Mouse (Mus musculus) limb, embryonic 15.5 days (tissue): ENCODE data around the gene Gm7358. TPM values are rescaled to one million over a fixed set of nuclear protein-coding genes. Genes with fewer than 3 reads are reported as not detected.
"Not testable (repeated sequence)": the region's sequence is repeated elsewhere in the genome, so short reads cannot be mapped to it uniquely, and the experiment has no call there.

Experiments used
- ATAC-seq: fragments of 200-750 bp; cut with Nextera tagmentation; 2 replicates; pipeline ENCODE4 v1.8.0; 2017; ENCODE audit warnings: low read depth, moderate TSS enrichment; ENCODE audit not compliant: insufficient number of reproducible peaks, low FRiP score, low TSS enrichment
- H3K27ac ChIP-seq: fragments of 300-500 bp; sonication (generic); 2 replicates; pipeline ENCODE4 v1.5.1; 2015; ENCODE audit warnings: moderate library complexity, mild to moderate bottlenecking, inconsistent platforms
- H3K27me3 ChIP-seq: fragments of 300-500 bp; sonication (generic); 2 replicates; pipeline ENCODE4 v1.6.1; 2015; ENCODE audit warnings: inconsistent platforms
- H3K36me3 ChIP-seq: fragments of 300-500 bp; sonication (generic); 2 replicates; pipeline ENCODE4 v1.6.1; 2015; ENCODE audit warnings: inconsistent platforms
- H3K4me1 ChIP-seq: fragments of 300-500 bp; sonication (generic); 2 replicates; pipeline ENCODE4 v1.6.1; 2015; ENCODE audit warnings: inconsistent platforms
- H3K4me2 ChIP-seq: fragments of 300-500 bp; sonication (generic); 2 replicates; pipeline ENCODE4 v1.6.1; 2015; ENCODE audit warnings: mild to moderate bottlenecking, inconsistent platforms
- H3K4me3 ChIP-seq: fragments of 300-500 bp; sonication (generic); 2 replicates; pipeline ENCODE4 v1.5.1; 2015; ENCODE audit warnings: mild to moderate bottlenecking, inconsistent platforms
- H3K9ac ChIP-seq: fragments of 300-500 bp; sonication (generic); 2 replicates; pipeline ENCODE4 v1.6.1; 2015; ENCODE audit warnings: inconsistent platforms
- H3K9me3 ChIP-seq: fragments of 300-500 bp; sonication (generic); 2 replicates; pipeline ENCODE4 v1.6.1; 2016; ENCODE audit warnings: inconsistent platforms
- WGBS: fragments of 180-500 bp; shearing (Covaris S2); methylation state at CpG from one replicate; pipeline ENCODE4 v1.1.7; 2015; 5-methylcytosine and 5-hydroxymethylcytosine counted together
- polyA plus RNA-seq: library from polyadenylated mRNA; unstranded; fragments of >200 nt; fragmentation: Nextera tagmentation; extraction: Ambion mirVana; gene quantifications from 2 replicates; pipeline ENCODE4 v1.2.1, GENCODE M21; 2015

Gene Gm7358
- not detected in 2 replicates for polyA plus RNA-seq

- H3K9me3 ChIP-seq, H3K9ac ChIP-seq, H3K36me3 ChIP-seq, ATAC-seq, H3K4me3 ChIP-seq, H3K4me1 ChIP-seq, H3K27me3 ChIP-seq, H3K27ac ChIP-seq, H3K4me2 ChIP-seq: not testable (repeated sequence)
- 83% methylated on average over 1 of the region's 2 CpGs for WGBS
Measured at GRCm38 (mm10) chr17:14059431-14059830, at the start of gene Gm7358. Gm7358 (minus strand) TSS chr17:14059531.

GRCm38 (mm10) chr17:14103018-14103417, 43.7 kb upstream of the Gm7358 start:
- not testable (repeated sequence) for ATAC-seq, H3K9me3 ChIP-seq, H3K4me3 ChIP-seq, H3K36me3 ChIP-seq, H3K9ac ChIP-seq, H3K4me2 ChIP-seq, H3K4me1 ChIP-seq, H3K27me3 ChIP-seq, H3K27ac ChIP-seq
- 26% methylated on average over 3 of the region's 3 CpGs for WGBS

DNA sequence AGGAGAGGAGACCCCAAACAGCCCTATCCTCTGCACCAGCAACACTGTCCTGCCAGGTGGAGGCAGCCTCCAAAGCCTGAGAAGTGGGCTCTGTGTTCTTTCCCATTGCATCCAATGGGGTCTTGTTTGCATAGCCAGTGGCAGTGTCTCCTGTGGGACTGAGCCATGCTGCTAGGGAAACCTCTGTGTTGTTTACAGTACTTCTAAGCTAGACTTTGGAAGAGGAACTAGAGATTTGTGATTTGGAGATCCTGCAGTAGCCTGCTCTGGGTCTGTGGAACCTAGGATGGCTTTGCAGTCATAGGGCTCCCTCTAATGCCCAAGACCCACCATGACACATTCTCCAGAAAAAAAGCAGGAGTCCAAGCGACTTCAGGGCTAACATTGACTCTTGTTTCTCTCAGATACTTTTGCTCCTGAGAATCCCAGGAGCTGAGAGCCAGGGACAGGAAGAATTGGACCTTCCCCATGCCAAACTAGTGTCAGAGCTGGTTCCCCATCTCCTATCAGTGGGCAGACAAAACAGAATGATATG, 42.2 kb upstream of the Gm7358 start:
- 12% methylated on average over 1 of the region's 1 CpGs for WGBS
- ATAC-seq, result not testable (repeated sequence)

GRCm38 (mm10) chr17:14099886-14100285, 40.6 kb upstream of the Gm7358 start:
- not testable (repeated sequence) for ATAC-seq, H3K27me3 ChIP-seq, H3K9ac ChIP-seq, H3K4me1 ChIP-seq, H3K4me2 ChIP-seq, H3K27ac ChIP-seq, H3K4me3 ChIP-seq, H3K36me3 ChIP-seq, H3K9me3 ChIP-seq
- 20% methylated on average over 3 of the region's 3 CpGs for WGBS

More for the DNA sequence above, 42.2 kb upstream of the Gm7358 start:
- H3K9me3 ChIP-seq, H3K4me3 ChIP-seq, H3K27ac ChIP-seq, H3K27me3 ChIP-seq, H3K4me2 ChIP-seq, H3K36me3 ChIP-seq, H3K4me1 ChIP-seq, H3K9ac ChIP-seq: not testable (repeated sequence)

GRCm38 (mm10) chr17:14094165-14094564, 34.8 kb upstream of the Gm7358 start:
- H3K9ac ChIP-seq, H3K9me3 ChIP-seq, ATAC-seq, H3K4me1 ChIP-seq, H3K4me3 ChIP-seq, H3K27me3 ChIP-seq, H3K4me2 ChIP-seq, H3K36me3 ChIP-seq, H3K27ac ChIP-seq: not testable (repeated sequence)
- WGBS, result 49% methylated on average over 4 of the region's 7 CpGs

DNA sequence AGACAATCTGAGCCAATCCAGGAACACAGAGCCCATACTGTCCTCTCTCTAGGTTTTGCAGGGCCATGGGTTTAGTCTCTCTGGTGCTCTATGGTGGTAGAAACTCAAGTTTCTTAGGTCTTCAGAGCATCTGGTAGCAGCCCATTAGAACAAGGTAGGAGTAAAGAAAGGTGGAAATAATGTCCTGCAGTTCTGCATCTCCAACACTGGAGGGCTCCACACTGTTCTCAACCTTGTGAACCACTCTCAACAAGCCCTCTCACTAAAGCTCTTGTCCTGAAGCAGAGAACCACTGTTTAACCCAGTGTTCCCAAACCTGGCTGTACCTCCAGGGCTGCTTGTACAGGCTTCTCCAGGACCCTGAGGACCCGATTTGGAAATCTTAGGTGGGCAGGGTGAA, 27.3 kb upstream of the Gm7358 start:
- not testable (repeated sequence) for H3K9ac ChIP-seq, H3K4me3 ChIP-seq, H3K4me2 ChIP-seq, H3K27me3 ChIP-seq, H3K36me3 ChIP-seq, H3K27ac ChIP-seq, H3K4me1 ChIP-seq, H3K9me3 ChIP-seq, ATAC-seq
- 0% methylated on average over 1 of the region's 1 CpGs for WGBS

DNA sequence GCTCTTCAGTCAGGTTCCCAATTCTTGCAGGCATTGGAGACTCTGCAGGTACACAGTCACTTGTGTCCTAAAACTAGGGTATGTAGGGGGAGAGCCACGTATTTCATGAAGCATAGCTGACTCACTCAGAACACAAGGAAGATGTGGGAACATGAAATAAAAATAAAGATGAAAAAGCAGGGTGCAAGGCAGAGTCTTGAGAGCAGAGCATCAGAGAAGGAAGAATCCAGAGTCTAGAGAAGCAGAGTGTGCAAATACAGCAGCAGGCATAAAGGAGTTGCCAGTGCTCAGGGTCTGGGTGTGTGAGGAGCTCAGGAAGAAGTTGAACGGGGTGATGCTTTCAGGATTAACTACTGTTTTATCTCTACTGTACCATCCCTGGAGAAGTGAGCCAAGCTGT, 17.5 kb downstream of the Gm7358 start:
- not testable (repeated sequence) for H3K4me1 ChIP-seq
- 32% methylated on average over 1 of the region's 2 CpGs for WGBS

GRCm38 (mm10) chr17:14037012-14037411, 22.3 kb downstream of the Gm7358 start:
- not testable (repeated sequence) for H3K4me1 ChIP-seq
- WGBS, result 48% methylated on average over 1 of the region's 2 CpGs

More for the DNA sequence above, 17.5 kb downstream of the Gm7358 start:
- not testable (repeated sequence) for H3K27ac ChIP-seq, H3K9me3 ChIP-seq, H3K4me3 ChIP-seq, H3K9ac ChIP-seq, H3K36me3 ChIP-seq, H3K27me3 ChIP-seq, ATAC-seq, H3K4me2 ChIP-seq

DNA sequence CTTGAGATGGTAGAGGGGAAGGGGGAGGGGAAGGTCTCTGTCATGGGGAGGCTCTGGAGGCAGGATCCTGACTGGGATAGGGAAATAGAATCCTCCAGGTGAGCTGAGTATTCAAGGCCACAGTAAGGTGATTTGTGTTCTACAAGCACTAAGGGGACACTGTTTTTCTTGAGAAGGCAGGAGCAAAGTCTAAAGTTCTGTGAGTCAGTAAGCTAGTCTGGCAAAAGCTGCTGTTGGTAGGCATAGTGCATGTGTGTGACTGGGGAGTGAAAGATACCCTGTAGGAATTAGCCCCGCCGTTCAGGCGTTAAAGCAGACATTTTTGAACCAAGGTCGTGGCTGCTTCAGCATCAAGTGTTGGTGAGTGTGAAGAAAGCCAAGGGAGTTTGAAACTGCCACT, 23.2 kb downstream of the Gm7358 start:
- not testable (repeated sequence) for H3K27ac ChIP-seq, H3K9ac ChIP-seq, H3K9me3 ChIP-seq, H3K4me1 ChIP-seq, H3K36me3 ChIP-seq, ATAC-seq, H3K4me2 ChIP-seq, H3K4me3 ChIP-seq, H3K27me3 ChIP-seq
- WGBS, result 81% methylated on average over 4 of the region's 4 CpGs

More at GRCm38 (mm10) chr17:14037012-14037411, 22.3 kb downstream of the Gm7358 start:
- peak; percentile 61; the same call in 1 of the 2 replicates for ATAC-seq
- not testable (repeated sequence) for H3K4me3 ChIP-seq, H3K4me2 ChIP-seq, H3K9me3 ChIP-seq, H3K9ac ChIP-seq, H3K27me3 ChIP-seq, H3K36me3 ChIP-seq, H3K27ac ChIP-seq

Other genes starting within 250 kb of the Gm7358 start
- gene Gm7168, start 111.2 kb downstream of the Gm7358 start, polyA plus RNA-seq, result not detected in 2 replicates
- not detected in 2 replicates for gene Gm7356, start 55.8 kb downstream of the Gm7358 start, polyA plus RNA-seq
- 0.58 and 1.4 TPM in 2 replicates for gene Dact2, start 144.8 kb upstream of the Gm7358 start, polyA plus RNA-seq
- 183 and 198 TPM in 2 replicates for gene Smoc2, start 220.0 kb upstream of the Gm7358 start, polyA plus RNA-seq